30 mouse cellular contexts compared by ENCODE assay signal in the genomic region with DNA sequence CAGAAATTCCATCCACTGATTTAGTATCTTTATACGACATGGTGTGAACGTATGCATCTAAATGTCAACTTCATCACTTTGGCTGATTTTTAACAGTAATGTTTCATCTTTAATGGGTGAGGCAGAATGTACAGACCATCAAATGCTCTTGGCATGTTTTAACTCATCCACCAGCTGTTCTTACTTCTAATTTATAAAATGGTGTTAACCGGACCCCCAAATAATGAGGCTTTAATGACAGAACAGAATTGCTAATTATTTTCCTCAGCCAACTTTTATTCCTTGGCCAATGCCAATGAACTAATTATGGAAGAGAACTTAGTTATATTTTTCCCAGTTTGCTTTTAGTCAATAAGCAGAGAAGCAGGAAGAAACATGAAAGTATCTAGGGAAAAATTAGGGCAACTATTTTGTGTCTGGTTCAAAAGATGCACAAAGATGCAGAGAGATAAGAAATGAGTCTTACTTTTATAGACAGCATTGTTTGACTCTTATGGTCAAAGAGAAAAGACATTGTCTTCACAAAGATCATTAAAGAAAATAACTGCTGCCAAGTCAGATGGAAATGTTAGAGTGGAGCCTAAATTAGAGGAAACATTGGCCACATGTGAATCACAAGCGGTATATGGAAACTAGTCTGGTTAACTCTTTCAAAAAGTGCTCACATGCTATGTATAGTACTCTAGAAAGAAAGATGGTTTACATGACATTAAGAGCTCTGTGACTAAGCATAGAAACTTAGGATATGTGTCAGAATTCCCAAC.
A peak's percentile ranks its signal among the peaks of the same experiment; 100 is the strongest.
DNase-seq lines count a peak whose midpoint lies in the region; ATAC-seq and TF ChIP-seq lines count a peak whose summit lies in the region.
"Had no signal": no experiment of that assay in that cellular context is flagged by ENCODE, and none has a peak within 500 bp of the region (broad histone marks: within the 10 kb centered on the region; RNA-seq: fewer than 3 reads in every experiment).

No protein-coding gene starts in this region.

- peak; percentile 63 for DNase-seq in Muller cell, postnatal 12 days (ENCODE audit: inconsistent ontology term)
- DNase-seq in forebrain, embryonic 14.5 days (ENCODE audit: low spot score) = peak; percentile 88
- peak; percentile 9 for DNase-seq in forebrain, postnatal 0 days
- DNase-seq in MN1 (ENCODE audit: low spot score) = no peak
- DNase-seq in heart, postnatal 10 days = no peak
- DNase-seq in spleen, adult 18-20 months = no peak
- DNase-seq in thymus, postnatal 4 days = no peak
- DNase-seq: adrenal gland, adult 8-10 months; adrenal gland, postnatal 25 days; B cell, adult 2 months; cerebellum, adult 18-20 months; cerebellum, adult 9-10 months; cerebellum, postnatal 14 days; gastrocnemius, adult 2 months; gastrocnemius, postnatal 14 days; heart, adult 18-20 months; heart, postnatal 14 days; heart, postnatal 4 days; kidney, adult 2 months had no signal

- no peaks in the 10 kb centered on the region for H3K4me1 ChIP-seq in embryonic fibroblast, embryonic 13.5 days (ENCODE audit: control insufficient read depth, insufficient read depth, low read length)
- no peaks in the 10 kb centered on the region for H3K4me1 ChIP-seq in forebrain, embryonic 14.5 days (ENCODE audit: control insufficient read depth, insufficient read depth, low read length)
- no peaks in the 10 kb centered on the region for H3K4me1 ChIP-seq in forebrain, postnatal 0 days (ENCODE audit: insufficient read depth)
- H3K4me1 ChIP-seq: embryonic facial prominence, embryonic 15.5 days; heart, embryonic 12.5 days; heart, embryonic 15.5 days; hindbrain, embryonic 15.5 days had no signal

- H3K36me3 ChIP-seq in forebrain, embryonic 14.5 days (ENCODE audit: control insufficient read depth, insufficient read depth, low read length) = no peaks in the 10 kb centered on the region
- H3K36me3 ChIP-seq in forebrain, postnatal 0 days (ENCODE audit: insufficient read depth) = no peaks in the 10 kb centered on the region
- H3K36me3 ChIP-seq: embryonic facial prominence, embryonic 12.5 days; embryonic facial prominence, embryonic 15.5 days; G1E; heart, embryonic 12.5 days; heart, embryonic 15.5 days; hindbrain, embryonic 15.5 days had no signal

- no peaks in the 10 kb centered on the region for H3K27me3 ChIP-seq in forebrain, embryonic 14.5 days (replicated peaks; ENCODE audit: control insufficient read depth, insufficient read depth, low read length)
- no peaks in the 10 kb centered on the region for H3K27me3 ChIP-seq in forebrain, postnatal 0 days (ENCODE audit: insufficient read depth, low read length)
- H3K27me3 ChIP-seq: CH12.LX; embryonic facial prominence, embryonic 12.5 days; embryonic facial prominence, embryonic 15.5 days; heart, embryonic 12.5 days; heart, embryonic 15.5 days; hindbrain, embryonic 15.5 days had no signal

- 35% methylated on average over 4 of the region's 4 CpGs for WGBS in forebrain, embryonic 14.5 days
- WGBS in forebrain, postnatal 0 days = 45% methylated on average over 4 of the region's 4 CpGs

- no peak overlapping the region for H3K9ac ChIP-seq in forebrain, embryonic 14.5 days (ENCODE audit: low read length)
- H3K9ac ChIP-seq in forebrain, postnatal 0 days = no peak overlapping the region
- H3K9ac ChIP-seq: embryonic facial prominence, embryonic 12.5 days; embryonic facial prominence, embryonic 15.5 days; heart, embryonic 12.5 days; heart, embryonic 15.5 days; hindbrain, embryonic 15.5 days had no signal

- TF ChIP-seq POLR2A in embryonic fibroblast, embryonic 13.5 days (IDR thresholded peaks at IDR 0.05; ENCODE audit: low read depth, low read length) = no peak

- H3K27ac ChIP-seq in embryonic fibroblast, embryonic 13.5 days (ENCODE audit: insufficient read depth, low read length) = 0 out of 2 replicates have a peak overlapping the region, but pooled peaks have one; percentile 26
- no peak overlapping the region for H3K27ac ChIP-seq in forebrain, embryonic 14.5 days (ENCODE audit: low read depth, low read length)
- H3K27ac ChIP-seq in forebrain, postnatal 0 days (ENCODE audit: low read depth, low read length) = no peak overlapping the region
- H3K27ac ChIP-seq: embryonic facial prominence, embryonic 12.5 days; embryonic facial prominence, embryonic 15.5 days; gastrocnemius, adult 2 months; heart, embryonic 15.5 days; hindbrain, embryonic 15.5 days had no signal

- no peaks in the 10 kb centered on the region for H3K9me3 ChIP-seq in forebrain, embryonic 14.5 days (replicated peaks; ENCODE audit: control insufficient read depth, low read length)
- H3K9me3 ChIP-seq in forebrain, postnatal 0 days (ENCODE audit: low read length) = no peaks in the 10 kb centered on the region
- H3K9me3 ChIP-seq: embryonic facial prominence, embryonic 12.5 days; embryonic facial prominence, embryonic 15.5 days; heart, embryonic 12.5 days; heart, embryonic 15.5 days; hindbrain, embryonic 15.5 days had no signal

- intact Hi-C loops in heart, postnatal 10 days (cut with DNase I) = no loop called here

- H3K4me3 ChIP-seq in embryonic fibroblast, embryonic 13.5 days (ENCODE audit: insufficient read depth, low read length) = no peak overlapping the region
- H3K4me3 ChIP-seq in forebrain, embryonic 14.5 days (ENCODE audit: low read depth, low read length) = no peak overlapping the region
- no peak overlapping the region for H3K4me3 ChIP-seq in forebrain, postnatal 0 days (ENCODE audit: low read depth, low read length)
- H3K4me3 ChIP-seq: embryonic facial prominence, embryonic 12.5 days; embryonic facial prominence, embryonic 15.5 days; erythroblast, embryonic 14.5 days; gastrocnemius, adult 2 months; heart, embryonic 12.5 days; heart, embryonic 15.5 days; hindbrain, embryonic 15.5 days had no signal

- TF ChIP-seq CTCF in embryonic fibroblast, embryonic 13.5 days (IDR thresholded peaks at IDR 0.05; ENCODE audit: borderline replicate concordance, insufficient read depth, low read length) = no peak
- TF ChIP-seq CTCF in forebrain, postnatal 0 days (IDR thresholded peaks at IDR 0.05; ENCODE audit: low read depth) = no peak

- no peak overlapping the region for H3K4me2 ChIP-seq in forebrain, embryonic 14.5 days (ENCODE audit: low read length)
- no peak overlapping the region for H3K4me2 ChIP-seq in forebrain, postnatal 0 days (ENCODE audit: low read depth)
- H3K4me2 ChIP-seq: embryonic facial prominence, embryonic 12.5 days; embryonic facial prominence, embryonic 15.5 days; heart, embryonic 12.5 days; heart, embryonic 15.5 days; hindbrain, embryonic 15.5 days had no signal

- peak; percentile 86 for ATAC-seq in forebrain, embryonic 14.5 days
- no peak for ATAC-seq in forebrain, postnatal 0 days
- ATAC-seq: activated CD4-positive, CD25-positive, alpha-beta regulatory T cell, adult 4 months; intestine, postnatal 0 days had no signal

Comparison
In these comparisons a context has a peak if more than half of its experiments do, and no peak if none do; other contexts are left out.
1. DNase-seq: peak in Muller cell, postnatal 12 days (single experiment), forebrain, embryonic 14.5 days (single experiment) and forebrain, postnatal 0 days (single experiment); none in MN1 (single experiment), heart, postnatal 10 days (0 of 2), spleen, adult 18-20 months (0 of 2) and thymus, postnatal 4 days (single experiment).